Mouse (Mus musculus) megakaryocyte, embryonic 14.5 days (primary cell): ENCODE results near the gene Clybl.

Experiments
- FLI1 ChIP-seq: IDR thresholded peaks from 2 replicates; pipeline ENCODE4 v1.6.1; 2012; ENCODE audit warnings: low read length, inconsistent platforms, mixed read lengths
- GATA1 ChIP-seq: IDR thresholded peaks from 3 replicates; pipeline ENCODE4 v1.6.1; 2012; ENCODE audit warnings: mixed read lengths, low read length, inconsistent platforms, borderline replicate concordance

DNA sequence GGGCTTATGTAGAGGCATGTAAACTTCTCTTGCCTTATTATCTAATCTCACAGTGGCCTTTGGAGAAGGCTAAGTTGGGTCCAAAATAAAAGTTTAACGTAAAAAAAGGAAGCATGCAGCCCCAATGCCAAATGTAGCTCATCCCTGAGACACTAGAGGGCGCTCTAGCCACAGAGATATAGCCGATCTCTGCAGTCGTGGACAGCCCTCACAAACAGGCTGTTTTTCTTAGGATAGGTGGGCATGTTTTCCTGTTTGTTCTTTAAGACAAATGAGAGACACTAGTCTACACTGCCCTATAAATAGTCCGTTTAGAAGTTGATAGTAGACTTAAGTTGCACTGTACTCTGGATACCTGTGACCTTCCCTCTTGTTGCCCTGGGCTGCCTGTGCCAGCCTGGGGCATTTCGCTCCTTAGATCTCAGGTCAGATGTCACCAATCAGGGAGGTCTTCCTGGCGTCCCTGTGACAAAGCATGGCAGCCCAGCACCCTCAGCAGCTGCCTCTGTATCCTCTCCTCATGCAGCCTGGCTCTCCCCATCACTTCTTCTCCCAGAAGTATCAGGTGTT, 9.5 kb downstream of the Clybl start:
- TF ChIP-seq GATA1: no peak
- TF ChIP-seq FLI1: no peak
